Mouse (Mus musculus): Measurements from ENCODE around the gene Snn. TPM values are rescaled to one million over a fixed set of nuclear protein-coding genes. Genes with fewer than 3 reads are reported as not detected.

Gene Snn
- polyA plus RNA-seq, 1 experiment, result 43.5 TPM

DNA sequence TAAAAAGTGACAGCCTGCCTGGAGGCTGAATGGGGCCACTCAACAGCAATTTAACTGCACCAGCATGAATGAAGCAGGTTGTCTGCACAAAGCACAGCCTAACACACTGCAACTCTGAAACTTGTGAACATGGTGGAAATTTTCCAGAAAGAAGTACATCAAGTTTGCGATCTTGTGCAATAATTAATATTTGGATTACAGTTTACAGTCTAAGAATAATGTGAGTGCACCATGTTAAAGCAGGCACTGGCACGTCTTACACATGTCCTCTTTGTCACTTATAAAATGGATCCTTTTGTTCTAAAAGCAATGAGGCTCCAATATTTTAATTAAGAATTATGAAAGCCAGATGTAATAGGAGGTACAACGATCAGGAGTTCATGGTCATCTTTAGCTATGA is 36.6 kb downstream of the Snn start:
- no peaks in the 10 kb centered on the region; the same call in 1 of the 2 replicates for H3K36me3 ChIP-seq (ENCODE audit: control insufficient read depth, insufficient read depth, low read length)
- H3K4me1 ChIP-seq (ENCODE audit: control insufficient read depth, insufficient read depth, low read length), result no peaks in the 10 kb centered on the region
- TF ChIP-seq CTCF (IDR thresholded peaks at IDR 0.05; ENCODE audit: control insufficient read depth, insufficient read depth, insufficient replicate concordance, low read depth, low read length) (no peak), POLR2A (IDR thresholded peaks at IDR 0.05; ENCODE audit: control insufficient read depth, low read depth, low read length) (no peak)
- no peaks in the 10 kb centered on the region for H3K27me3 ChIP-seq (ENCODE audit: control insufficient read depth, insufficient read depth, low read length)
- no peak overlapping the region for H3K4me3 ChIP-seq (ENCODE audit: control insufficient read depth, low read depth, low read length)
- no peak overlapping the region for H3K27ac ChIP-seq (ENCODE audit: control insufficient read depth, insufficient read depth, low read depth, low read length)

DNA sequence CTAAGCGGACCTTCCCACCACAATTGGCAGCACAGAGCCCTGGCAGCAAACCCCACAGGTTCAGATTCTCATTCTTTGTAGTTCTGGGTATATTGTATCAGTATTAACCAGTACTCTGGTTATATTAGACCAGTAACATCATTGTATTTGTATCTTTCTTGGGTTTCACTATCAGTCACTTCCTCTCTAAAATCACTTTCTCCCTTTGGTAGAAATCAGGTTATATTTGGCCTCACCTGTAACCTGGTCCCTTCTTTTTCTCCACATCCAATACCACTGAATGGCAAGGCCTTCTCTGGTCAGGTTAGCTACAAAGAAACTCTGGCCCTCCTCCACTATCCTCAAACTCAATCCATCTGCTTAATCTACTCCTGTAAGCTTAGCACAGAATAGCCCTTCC is 44.2 kb downstream of the Snn start:
- H3K4me3 ChIP-seq (ENCODE audit: control insufficient read depth, low read depth, low read length), result peak overlapping the region; percentile 24; the same call in 1 of the 2 replicates
- no peak for TF ChIP-seq CTCF (IDR thresholded peaks at IDR 0.05; ENCODE audit: control insufficient read depth, insufficient read depth, insufficient replicate concordance, low read depth, low read length)
- TF ChIP-seq POLR2A (IDR thresholded peaks at IDR 0.05; ENCODE audit: control insufficient read depth, low read depth, low read length), result no peak
- 0 out of 2 replicates have a peak, but pooled peaks cover 2% of the 10 kb centered on the region for H3K4me1 ChIP-seq (ENCODE audit: control insufficient read depth, insufficient read depth, low read length)
- peak overlapping the region; percentile 50 for H3K27ac ChIP-seq (ENCODE audit: control insufficient read depth, insufficient read depth, low read depth, low read length)
- H3K36me3 ChIP-seq (ENCODE audit: control insufficient read depth, insufficient read depth, low read length), result no peaks in the 10 kb centered on the region
- no peaks in the 10 kb centered on the region for H3K27me3 ChIP-seq (ENCODE audit: control insufficient read depth, insufficient read depth, low read length)

DNA sequence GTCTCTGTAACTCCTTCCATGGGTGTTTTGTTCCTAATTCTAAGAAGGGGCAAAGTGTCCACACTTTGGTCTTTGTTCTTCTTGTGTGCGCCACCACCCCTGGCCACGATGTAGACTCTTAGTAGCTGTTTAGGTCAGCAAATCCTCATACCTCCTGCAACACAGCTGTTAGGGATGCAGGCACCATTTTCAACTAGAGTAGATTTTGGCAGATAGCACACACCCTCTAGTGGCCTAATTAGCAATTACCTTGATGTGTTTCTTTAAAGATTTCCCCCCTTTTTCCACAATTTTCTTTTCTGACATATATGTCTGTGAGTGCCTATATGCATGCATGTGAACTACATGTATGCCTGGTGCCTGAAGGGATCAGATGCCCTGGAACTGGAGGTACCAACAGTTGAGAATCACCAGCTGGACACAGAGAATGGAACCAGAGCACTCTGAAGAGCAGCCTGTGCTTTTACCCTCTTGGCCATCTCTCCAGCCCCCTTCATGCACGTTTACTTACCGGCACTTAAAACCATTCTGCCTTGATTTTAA is 48.5 kb downstream of the Snn start:
- Histone ChIP-seq H3K36me3 (ENCODE audit: control insufficient read depth, insufficient read depth, low read length) (no peaks in the 10 kb centered on the region), H3K27me3 (ENCODE audit: control insufficient read depth, insufficient read depth, low read length) (no peaks in the 10 kb centered on the region), H3K4me3 (ENCODE audit: control insufficient read depth, low read depth, low read length) (no peak overlapping the region), H3K27ac (ENCODE audit: control insufficient read depth, insufficient read depth, low read depth, low read length) (no peak overlapping the region), H3K4me1 (ENCODE audit: control insufficient read depth, insufficient read depth, low read length) (0 out of 2 replicates have a peak, but pooled peaks cover 2% of the 10 kb centered on the region)
- TF ChIP-seq POLR2A (IDR thresholded peaks at IDR 0.05; ENCODE audit: control insufficient read depth, low read depth, low read length), result no peak
- no peak for TF ChIP-seq CTCF (IDR thresholded peaks at IDR 0.05; ENCODE audit: control insufficient read depth, insufficient read depth, insufficient replicate concordance, low read depth, low read length)

DNA sequence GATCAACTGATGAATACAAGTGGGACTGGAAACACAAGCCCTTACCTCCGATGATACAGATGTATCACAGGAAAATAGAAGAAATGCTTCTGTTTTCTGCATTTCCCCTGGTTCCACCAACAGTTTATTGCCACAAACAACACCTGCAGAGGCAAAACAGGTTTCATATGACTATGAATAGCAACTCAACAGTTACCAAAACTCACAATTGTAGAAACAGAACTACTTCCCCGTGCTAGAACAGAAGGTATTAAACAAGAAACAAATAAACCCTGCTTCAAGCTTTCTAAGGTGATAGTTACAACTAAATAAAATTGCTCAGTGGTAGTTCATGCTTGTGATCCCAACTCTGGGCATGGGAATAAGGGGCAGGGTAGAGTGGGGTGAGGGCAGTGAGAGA is 61.9 kb downstream of the Snn start:
- no peak for TF ChIP-seq POLR2A (IDR thresholded peaks at IDR 0.05; ENCODE audit: control insufficient read depth, low read depth, low read length)
- no peak for TF ChIP-seq CTCF (IDR thresholded peaks at IDR 0.05; ENCODE audit: control insufficient read depth, insufficient read depth, insufficient replicate concordance, low read depth, low read length)
- H3K27ac ChIP-seq (ENCODE audit: control insufficient read depth, insufficient read depth, low read depth, low read length), result no peak overlapping the region
- H3K4me3 ChIP-seq (ENCODE audit: control insufficient read depth, low read depth, low read length), result no peak overlapping the region
- H3K4me1 ChIP-seq (ENCODE audit: control insufficient read depth, insufficient read depth, low read length), result no peaks in the 10 kb centered on the region
- H3K36me3 ChIP-seq (ENCODE audit: control insufficient read depth, insufficient read depth, low read length), result no peaks in the 10 kb centered on the region; the same call in 1 of the 2 replicates
- no peaks in the 10 kb centered on the region for H3K27me3 ChIP-seq (ENCODE audit: control insufficient read depth, insufficient read depth, low read length)

DNA sequence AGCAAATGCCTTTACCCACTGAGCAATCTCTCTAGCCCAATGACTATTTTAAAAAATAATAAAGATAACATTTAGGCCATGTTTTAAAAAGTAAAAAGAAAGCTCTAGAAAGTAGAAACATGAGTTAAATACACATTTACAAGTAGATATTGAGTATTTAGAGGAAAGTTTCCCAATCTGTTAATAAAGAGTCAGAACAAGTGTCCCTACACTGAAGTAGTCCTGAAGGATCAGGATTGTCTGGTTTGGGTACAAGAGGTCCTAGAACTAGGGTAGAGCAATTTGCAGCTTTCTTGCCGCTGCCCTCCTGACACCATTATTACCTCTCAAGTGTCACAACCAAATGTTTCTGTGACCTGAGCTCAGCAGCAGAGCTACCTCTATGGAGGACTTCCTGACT is 63.4 kb downstream of the Snn start:
- Histone ChIP-seq H3K36me3 (ENCODE audit: control insufficient read depth, insufficient read depth, low read length) (no peaks in the 10 kb centered on the region; the same call in 1 of the 2 replicates), H3K27ac (ENCODE audit: control insufficient read depth, insufficient read depth, low read depth, low read length) (no peak overlapping the region), H3K4me1 (ENCODE audit: control insufficient read depth, insufficient read depth, low read length) (no peaks in the 10 kb centered on the region), H3K27me3 (ENCODE audit: control insufficient read depth, insufficient read depth, low read length) (no peaks in the 10 kb centered on the region), H3K4me3 (ENCODE audit: control insufficient read depth, low read depth, low read length) (no peak overlapping the region)
- TF ChIP-seq CTCF (IDR thresholded peaks at IDR 0.05; ENCODE audit: control insufficient read depth, insufficient read depth, insufficient replicate concordance, low read depth, low read length), result no peak
- no peak for TF ChIP-seq POLR2A (IDR thresholded peaks at IDR 0.05; ENCODE audit: control insufficient read depth, low read depth, low read length)

Other genes with a start within 250 kb of the Snn start
- gene Gm11172, start 248.0 kb upstream of the Snn start, polyA plus RNA-seq (2012; rRNA removed), result not detected in 2 replicates
- 1.5 and 1.7 TPM in 2 replicates for gene Rmi2, start 225.9 kb upstream of the Snn start, polyA plus RNA-seq (2012; rRNA removed)
- 14.7 and 17.7 TPM in 2 replicates for gene Litaf, start 5.2 kb downstream of the Snn start, polyA plus RNA-seq (2012; rRNA removed)
- gene Txndc11, start 73.7 kb downstream of the Snn start, polyA plus RNA-seq (2012; rRNA removed), result 9.0 and 11.6 TPM in 2 replicates
- gene Zc3h7a, start 115.4 kb downstream of the Snn start, polyA plus RNA-seq (2012; rRNA removed), result 42.5 and 51.5 TPM in 2 replicates
- 7.1 and 8.3 TPM in 2 replicates for gene Rsl1d1, start 142.4 kb downstream of the Snn start, polyA plus RNA-seq (2012; rRNA removed)
- 15.4 and 18.1 TPM in 2 replicates for gene Gspt1, start 193.4 kb downstream of the Snn start, polyA plus RNA-seq (2012; rRNA removed)

Data from testis, adult 2 months (tissue).